Mouse (Mus musculus) erythroblast, embryonic 14.5 days (primary cell): Measurements from ENCODE around the gene Gm13889. TPM values are rescaled to one million over a fixed set of nuclear protein-coding genes. Genes with fewer than 3 reads are reported as not detected.

Source experiments
- H3K27me3 ChIP-seq: 2 replicates; pipeline ENCODE4 v1.6.1; 2012; ENCODE audit warnings: inconsistent platforms; ENCODE audit not compliant: control insufficient read depth
- H3K36me3 ChIP-seq: 2 replicates; pipeline ENCODE4 v1.6.1; 2012; ENCODE audit warnings: mild to moderate bottlenecking, inconsistent platforms; ENCODE audit not compliant: control insufficient read depth
- H3K4me1 ChIP-seq: 2 replicates; pipeline ENCODE4 v1.6.1; 2012; ENCODE audit warnings: inconsistent platforms; ENCODE audit not compliant: control insufficient read depth
- H3K4me3 ChIP-seq: replicated peaks from 2 replicates; pipeline ENCODE3; 2012; ENCODE audit warnings: moderate library complexity, mild to moderate bottlenecking, inconsistent platforms
- H3K9me3 ChIP-seq: 2 replicates; pipeline ENCODE4 v1.6.1; 2012; ENCODE audit warnings: low read length, inconsistent platforms, mixed read lengths; ENCODE audit not compliant: control insufficient read depth
- GATA1 ChIP-seq: IDR thresholded peaks from 2 replicates; pipeline ENCODE4 v1.6.1; 2012; ENCODE audit warnings: low read length, inconsistent platforms, mixed read lengths
- TAL1 ChIP-seq: IDR thresholded peaks from 3 replicates; pipeline ENCODE4 v1.6.1; 2012; ENCODE audit warnings: low read length, inconsistent platforms, mixed read lengths
- polyA plus RNA-seq: library from polyadenylated mRNA; stranded (reverse); fragments of >175 nt; gene quantifications from 2 replicates; pipeline ENCODE4 v1.2.3, GENCODE M21; 2012

The Gm13889 gene
- polyA plus RNA-seq, 1 experiment: 0.08 TPM

- Histone ChIP-seq H3K27me3 (peaks cover 3% of the 10 kb centered on the region; the same call in 1 of the 2 replicates), H3K4me1 (no peaks in the 10 kb centered on the region), H3K4me3 (no peak overlapping the region), H3K36me3 (no peaks in the 10 kb centered on the region), H3K9me3 (no peaks in the 10 kb centered on the region)
- TF ChIP-seq GATA1 (no peak), TAL1 (no peak)
These were observed 12.1 kb downstream of the Gm13889 start for GRCm38 (mm10) chr2:93944855-93945254.

- TF ChIP-seq GATA1: no peak
- TF ChIP-seq TAL1: no peak
- no peaks in the 10 kb centered on the region for H3K36me3 ChIP-seq
- H3K4me3 ChIP-seq: no peak overlapping the region
- no peaks in the 10 kb centered on the region for H3K4me1 ChIP-seq
- no peaks in the 10 kb centered on the region for H3K9me3 ChIP-seq
- H3K27me3 ChIP-seq: peaks cover 3% of the 10 kb centered on the region; the same call in 1 of the 2 replicates
These were observed 12.9 kb downstream of the Gm13889 start for GRCm38 (mm10) chr2:93944099-93944498.

- Histone ChIP-seq H3K4me3 (no peak overlapping the region), H3K4me1 (no peaks in the 10 kb centered on the region), H3K27me3 (no peaks in the 10 kb centered on the region), H3K36me3 (no peaks in the 10 kb centered on the region), H3K9me3 (no peaks in the 10 kb centered on the region)
- TF ChIP-seq GATA1 (no peak), TAL1 (no peak)
These were observed 15.3 kb downstream of the Gm13889 start for GRCm38 (mm10) chr2:93941670-93942069.

- Histone ChIP-seq H3K9me3 (no peaks in the 10 kb centered on the region), H3K4me1 (no peaks in the 10 kb centered on the region), H3K4me3 (no peak overlapping the region), H3K36me3 (no peaks in the 10 kb centered on the region), H3K27me3 (no peaks in the 10 kb centered on the region)
- TF ChIP-seq GATA1: no peak
These were observed 18.5 kb downstream of the Gm13889 start for GRCm38 (mm10) chr2:93938534-93938933.

- H3K9me3 ChIP-seq: no peaks in the 10 kb centered on the region
- no peak overlapping the region for H3K4me3 ChIP-seq
- TF ChIP-seq GATA1 (no peak), TAL1 (no peak)
- no peaks in the 10 kb centered on the region for H3K27me3 ChIP-seq
- no peaks in the 10 kb centered on the region for H3K36me3 ChIP-seq
- H3K4me1 ChIP-seq: no peaks in the 10 kb centered on the region
These were observed 28.1 kb downstream of the Gm13889 start for GRCm38 (mm10) chr2:93928866-93929265.

- TF ChIP-seq TAL1 (no peak), GATA1 (no peak)
- H3K36me3 ChIP-seq: no peaks in the 10 kb centered on the region
- no peak overlapping the region for H3K4me3 ChIP-seq
- no peaks in the 10 kb centered on the region for H3K9me3 ChIP-seq
- H3K27me3 ChIP-seq: no peaks in the 10 kb centered on the region
- no peaks in the 10 kb centered on the region for H3K4me1 ChIP-seq
These were observed 29.1 kb downstream of the Gm13889 start for GRCm38 (mm10) chr2:93927701-93928437.

- Histone ChIP-seq H3K4me3 (no peak overlapping the region), H3K4me1 (no peaks in the 10 kb centered on the region), H3K27me3 (no peaks in the 10 kb centered on the region), H3K36me3 (no peaks in the 10 kb centered on the region), H3K9me3 (no peaks in the 10 kb centered on the region)
- TF ChIP-seq GATA1: no peak
- TF ChIP-seq TAL1: no peak
These were observed 30.9 kb downstream of the Gm13889 start for GRCm38 (mm10) chr2:93926141-93926540.

GRCm38 (mm10) chr2:93919093-93919492 is 37.9 kb downstream of the Gm13889 start:
- Histone ChIP-seq H3K4me1 (no peaks in the 10 kb centered on the region), H3K4me3 (no peak overlapping the region), H3K9me3 (no peaks in the 10 kb centered on the region), H3K36me3 (no peaks in the 10 kb centered on the region), H3K27me3 (no peaks in the 10 kb centered on the region)
- TF ChIP-seq TAL1 (no peak), GATA1 (no peak)

- no peak for TF ChIP-seq TAL1
- no peak for TF ChIP-seq GATA1
- H3K4me1 ChIP-seq: no peaks in the 10 kb centered on the region
- no peaks in the 10 kb centered on the region for H3K27me3 ChIP-seq
- no peaks in the 10 kb centered on the region for H3K9me3 ChIP-seq
- H3K36me3 ChIP-seq: no peaks in the 10 kb centered on the region
- H3K4me3 ChIP-seq: no peak overlapping the region
These were observed 43.4 kb downstream of the Gm13889 start for GRCm38 (mm10) chr2:93913552-93913951.

GRCm38 (mm10) chr2:93911942-93912341 is 45.1 kb downstream of the Gm13889 start:
- H3K27me3 ChIP-seq: no peaks in the 10 kb centered on the region
- H3K9me3 ChIP-seq: no peaks in the 10 kb centered on the region
- H3K36me3 ChIP-seq: no peaks in the 10 kb centered on the region
- H3K4me1 ChIP-seq: no peaks in the 10 kb centered on the region
- no peak for TF ChIP-seq TAL1
- no peak for TF ChIP-seq GATA1
- H3K4me3 ChIP-seq: no peak overlapping the region
